Comparison of ENCODE assay signal across 8 mouse cellular contexts in genomic region chr12:72285366-72286345, GRCm38 (mm10).
A peak's percentile ranks its signal among the peaks of the same experiment; 100 is the strongest.
DNase-seq lines count a peak whose midpoint lies in the region; ATAC-seq and TF ChIP-seq lines count a peak whose summit lies in the region.

No protein-coding gene starts in this region.

- peak overlapping the region; percentile 67 for H3K27ac ChIP-seq in layer of hippocampus, adult 2 months
- H3K27ac ChIP-seq in midbrain, embryonic 13.5 days, result no peak overlapping the region
- no peak overlapping the region for H3K27ac ChIP-seq in intestine, embryonic 15.5 days
- no peak overlapping the region for H3K27ac ChIP-seq in heart, embryonic 12.5 days (ENCODE audit: poor library complexity, severe bottlenecking)

- no peak overlapping the region for H3K4me2 ChIP-seq in midbrain, embryonic 13.5 days (replicated peaks)
- H3K4me2 ChIP-seq in intestine, embryonic 15.5 days (replicated peaks), result no peak overlapping the region
- H3K4me2 ChIP-seq in heart, embryonic 12.5 days, result no peak overlapping the region

- H3K36me3 ChIP-seq in midbrain, embryonic 13.5 days, result no peaks in the 10 kb centered on the region
- no peaks in the 10 kb centered on the region for H3K36me3 ChIP-seq in intestine, embryonic 15.5 days
- H3K36me3 ChIP-seq in heart, embryonic 12.5 days, result no peaks in the 10 kb centered on the region

- peak; percentile 13 for DNase-seq in embryo, embryonic 10 days (ENCODE audit: low spot score)
- no peak for DNase-seq in embryo, embryonic 9.5 days (ENCODE audit: extremely low spot score)
- peak; percentile 87 to 90 for DNase-seq in cerebellum, postnatal 10 days
- peak; percentile 72 to 91 for DNase-seq in layer of hippocampus, adult 2 months (ENCODE audit: low spot score in 2 of 2)
- DNase-seq in adrenal gland, postnatal 36 days, result no peak

- no peak overlapping the region for H3K9ac ChIP-seq in midbrain, embryonic 13.5 days (replicated peaks)
- no peak overlapping the region for H3K9ac ChIP-seq in intestine, embryonic 15.5 days
- no peak overlapping the region for H3K9ac ChIP-seq in heart, embryonic 12.5 days

- no peaks in the 10 kb centered on the region for H3K27me3 ChIP-seq in midbrain, embryonic 13.5 days
- no peaks in the 10 kb centered on the region for H3K27me3 ChIP-seq in intestine, embryonic 15.5 days (replicated peaks)
- H3K27me3 ChIP-seq in heart, embryonic 12.5 days (replicated peaks), result no peaks in the 10 kb centered on the region

- H3K4me1 ChIP-seq in midbrain, embryonic 13.5 days (replicated peaks), result peaks cover 7% of the 10 kb centered on the region
- no peaks in the 10 kb centered on the region for H3K4me1 ChIP-seq in intestine, embryonic 15.5 days (replicated peaks)
- no peaks in the 10 kb centered on the region for H3K4me1 ChIP-seq in heart, embryonic 12.5 days (replicated peaks)

- 72% methylated on average over 25 of the region's 25 CpGs for WGBS in midbrain, embryonic 13.5 days
- WGBS in intestine, embryonic 15.5 days, result 75% methylated on average over 25 of the region's 25 CpGs
- WGBS in heart, embryonic 12.5 days, result 77% methylated on average over 25 of the region's 25 CpGs

- ATAC-seq in midbrain, embryonic 13.5 days, result peak; percentile 65; the same call in 1 of the 2 replicates
- no peak for ATAC-seq in intestine, embryonic 15.5 days
- no peak for ATAC-seq in heart, embryonic 12.5 days (ENCODE audit: insufficient number of reproducible peaks, low FRiP score)

- no peaks in the 10 kb centered on the region for H3K9me3 ChIP-seq in midbrain, embryonic 13.5 days
- H3K9me3 ChIP-seq in intestine, embryonic 15.5 days, result no peaks in the 10 kb centered on the region
- no peaks in the 10 kb centered on the region for H3K9me3 ChIP-seq in heart, embryonic 12.5 days (replicated peaks)

- TF ChIP-seq CTCF in layer of hippocampus, adult 2 months (conservative IDR thresholded peaks at IDR 0.05), result peak; percentile 72

- peak overlapping the region; percentile 34 for H3K4me3 ChIP-seq in layer of hippocampus, adult 2 months
- no peak overlapping the region for H3K4me3 ChIP-seq in midbrain, embryonic 13.5 days (replicated peaks)
- H3K4me3 ChIP-seq in intestine, embryonic 15.5 days (replicated peaks), result no peak overlapping the region
- H3K4me3 ChIP-seq in heart, embryonic 12.5 days, result no peak overlapping the region

Comparison
In these comparisons a context has a peak if more than half of its experiments do, and no peak if none do; other contexts are left out.
1. DNase-seq: peak in embryo, embryonic 10 days (single experiment), cerebellum, postnatal 10 days (2 of 2) and layer of hippocampus, adult 2 months (2 of 2); none in embryo, embryonic 9.5 days (single experiment) and adrenal gland, postnatal 36 days (0 of 2).